Mouse (Mus musculus) megakaryocyte, embryonic 14.5 days (primary cell): ENCODE data around the gene Epb41l2.

Source experiments
- FLI1 ChIP-seq: IDR thresholded peaks from 2 replicates; pipeline ENCODE4 v1.6.1; 2012; ENCODE audit warnings: low read length, inconsistent platforms, mixed read lengths
- GATA1 ChIP-seq: IDR thresholded peaks from 3 replicates; pipeline ENCODE4 v1.6.1; 2012; ENCODE audit warnings: mixed read lengths, low read length, inconsistent platforms, borderline replicate concordance

- TF ChIP-seq GATA1: no peak
- TF ChIP-seq FLI1: no peak
Observed at GRCm38 (mm10) chr10:25371915-25372371, 12.3 kb downstream of the Epb41l2 start.
